Mouse (Mus musculus): ENCODE measurements around the gene Bhlhe40. TPM values are rescaled to one million over a fixed set of nuclear protein-coding genes. Genes with fewer than 3 reads are reported as not detected.
A peak's percentile ranks its signal among the peaks of the same experiment; 100 is the strongest.

The Bhlhe40 gene
- polyA plus RNA-seq, 1 experiment from 2014 or later: 22.4 TPM

- Histone ChIP-seq H3K4me3 (peak overlapping the region; percentile 14; the same call in 1 of the 2 replicates), H3K9ac (peak overlapping the region; percentile 27; the same call in 1 of the 2 replicates), H3K4me2 (peak overlapping the region; percentile 80), H3K36me3 (peaks cover 22% of the 10 kb centered on the region), H3K27me3 (replicated peaks) (no peaks in the 10 kb centered on the region), H3K9me3 (replicated peaks) (no peaks in the 10 kb centered on the region), H3K4me1 (replicated peaks) (peaks cover 40% of the 10 kb centered on the region), H3K27ac (ENCODE audit: poor library complexity, severe bottlenecking) (no peak overlapping the region)
- WGBS: 70% methylated on average over 8 of the region's 8 CpGs
- ATAC-seq (ENCODE audit: insufficient number of reproducible peaks, low FRiP score): no peak
These were observed 3.1 kb downstream of the Bhlhe40 start for GRCm38 (mm10) chr6:108663241-108664194.

- Histone ChIP-seq H3K27me3 (replicated peaks) (no peaks in the 10 kb centered on the region), H3K27ac (ENCODE audit: poor library complexity, severe bottlenecking) (no peak overlapping the region), H3K4me1 (replicated peaks) (peaks cover 45% of the 10 kb centered on the region), H3K9me3 (replicated peaks) (no peaks in the 10 kb centered on the region), H3K36me3 (peaks cover 22% of the 10 kb centered on the region), H3K4me2 (no peak overlapping the region), H3K4me3 (no peak overlapping the region), H3K9ac (no peak overlapping the region)
- no peak for ATAC-seq (ENCODE audit: insufficient number of reproducible peaks, low FRiP score)
- 83% methylated on average over 24 of the region's 24 CpGs for WGBS
These were observed 4.2 kb downstream of the Bhlhe40 start for GRCm38 (mm10) chr6:108664533-108665150.

DNA sequence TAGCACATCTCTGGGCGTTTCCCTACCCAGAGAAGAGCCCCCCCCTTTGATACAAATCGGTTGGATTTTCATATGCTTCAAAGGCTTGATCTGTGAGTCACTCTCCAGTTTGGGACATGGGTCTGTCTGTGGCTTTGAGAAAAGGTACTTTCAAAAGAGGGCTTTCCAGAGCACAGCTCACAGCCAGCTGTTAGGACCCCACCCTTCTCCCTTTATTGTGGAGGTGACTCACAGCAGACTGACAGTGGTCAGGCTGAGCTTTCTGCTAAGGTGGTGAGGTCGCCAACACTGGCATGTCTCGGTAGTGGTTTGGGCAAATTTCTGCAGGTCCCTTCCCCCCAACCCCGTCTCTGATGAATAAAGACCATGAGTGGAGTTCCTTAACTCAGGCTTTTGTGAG is 5.2 kb downstream of the Bhlhe40 start:
- no peak overlapping the region for H3K27ac ChIP-seq (ENCODE audit: poor library complexity, severe bottlenecking)
- no peak overlapping the region; the same call in 1 of the 2 replicates for H3K9ac ChIP-seq
- peaks cover 45% of the 10 kb centered on the region for H3K4me1 ChIP-seq (replicated peaks)
- peaks cover 22% of the 10 kb centered on the region for H3K36me3 ChIP-seq
- no peak overlapping the region for H3K4me3 ChIP-seq
- H3K9me3 ChIP-seq (replicated peaks): no peaks in the 10 kb centered on the region
- no peaks in the 10 kb centered on the region for H3K27me3 ChIP-seq (replicated peaks)
- no peak overlapping the region for H3K4me2 ChIP-seq
- 63% methylated on average over 5 of the region's 5 CpGs for WGBS
- no peak for ATAC-seq (ENCODE audit: insufficient number of reproducible peaks, low FRiP score)

- ATAC-seq (ENCODE audit: insufficient number of reproducible peaks, low FRiP score): no peak
- Histone ChIP-seq H3K36me3 (peaks cover 22% of the 10 kb centered on the region), H3K9ac (no peak overlapping the region), H3K4me3 (no peak overlapping the region), H3K4me2 (no peak overlapping the region), H3K9me3 (replicated peaks) (no peaks in the 10 kb centered on the region), H3K27me3 (replicated peaks) (no peaks in the 10 kb centered on the region), H3K27ac (ENCODE audit: poor library complexity, severe bottlenecking) (no peak overlapping the region), H3K4me1 (replicated peaks) (peaks cover 45% of the 10 kb centered on the region)
- 79% methylated on average over 12 of the region's 12 CpGs for WGBS
These were observed 6.4 kb downstream of the Bhlhe40 start for GRCm38 (mm10) chr6:108666648-108667488.

DNA sequence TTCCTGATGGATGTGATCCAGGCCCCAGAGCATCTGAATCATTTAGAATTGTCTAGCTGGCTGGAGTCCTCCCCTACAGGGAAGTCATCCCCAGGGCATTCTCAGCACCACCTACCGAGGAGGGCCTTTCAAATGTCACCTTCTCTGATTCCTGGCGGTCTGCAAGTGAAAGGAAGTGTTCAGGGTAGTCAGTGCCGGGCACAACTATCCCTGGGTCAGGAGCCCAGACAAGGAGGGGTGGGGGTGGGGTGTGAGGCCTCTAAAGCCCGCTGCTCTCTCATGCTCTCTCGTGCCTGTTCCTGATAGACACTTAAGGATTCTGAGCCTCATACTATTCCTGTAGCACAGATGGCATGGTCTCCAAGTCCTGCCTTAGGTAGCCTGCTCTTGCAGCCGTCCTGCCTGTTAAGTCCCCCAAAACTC is 7.2 kb downstream of the Bhlhe40 start:
- ATAC-seq (ENCODE audit: insufficient number of reproducible peaks, low FRiP score): no peak; the same call in 1 of the 2 replicates
- Histone ChIP-seq H3K27ac (ENCODE audit: poor library complexity, severe bottlenecking) (peak overlapping the region; percentile 87), H3K36me3 (peaks cover 22% of the 10 kb centered on the region), H3K4me2 (peak overlapping the region; percentile 63), H3K9me3 (replicated peaks) (no peaks in the 10 kb centered on the region), H3K27me3 (replicated peaks) (no peaks in the 10 kb centered on the region), H3K4me1 (replicated peaks) (peaks cover 41% of the 10 kb centered on the region), H3K9ac (peak overlapping the region; percentile 68), H3K4me3 (peak overlapping the region; percentile 25; the same call in 1 of the 2 replicates)
- 11% methylated on average over 6 of the region's 6 CpGs for WGBS

GRCm38 (mm10) chr6:108668321-108668786 is 7.9 kb downstream of the Bhlhe40 start:
- H3K4me2 ChIP-seq: peak overlapping the region; percentile 63
- peak; percentile 83 for ATAC-seq (ENCODE audit: insufficient number of reproducible peaks, low FRiP score)
- H3K9me3 ChIP-seq (replicated peaks): no peaks in the 10 kb centered on the region
- H3K36me3 ChIP-seq: peaks cover 22% of the 10 kb centered on the region
- WGBS: 1% methylated on average over 30 of the region's 30 CpGs
- peak overlapping the region; percentile 87 for H3K27ac ChIP-seq (ENCODE audit: poor library complexity, severe bottlenecking)
- H3K9ac ChIP-seq: peak overlapping the region; percentile 68
- peak overlapping the region; percentile 25 for H3K4me3 ChIP-seq
- H3K27me3 ChIP-seq (replicated peaks): no peaks in the 10 kb centered on the region
- peaks cover 34% of the 10 kb centered on the region for H3K4me1 ChIP-seq (replicated peaks)

DNA sequence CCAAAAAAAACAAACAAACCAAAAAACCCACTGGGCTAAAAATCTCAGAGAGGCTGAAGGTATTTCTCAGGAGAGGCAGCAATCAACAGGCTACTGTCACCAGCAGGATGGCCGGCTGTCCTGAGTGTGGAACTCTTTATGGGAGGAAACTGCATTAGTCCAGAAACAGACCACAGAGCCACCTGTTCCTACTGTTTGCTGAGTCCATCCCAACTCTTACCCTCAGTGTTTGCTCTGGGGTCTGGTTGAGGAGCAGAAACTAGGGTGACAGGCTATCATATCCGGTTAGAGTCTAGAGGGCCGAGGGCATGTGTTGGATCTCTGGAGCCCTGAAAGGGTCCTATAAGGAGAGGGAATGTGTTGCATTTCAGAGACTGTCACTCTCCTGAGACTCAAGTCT is 9.8 kb downstream of the Bhlhe40 start:
- no peaks in the 10 kb centered on the region for H3K9me3 ChIP-seq (replicated peaks)
- H3K4me3 ChIP-seq: no peak overlapping the region
- H3K4me2 ChIP-seq: no peak overlapping the region
- H3K36me3 ChIP-seq: peaks cover 11% of the 10 kb centered on the region
- peaks cover 22% of the 10 kb centered on the region for H3K4me1 ChIP-seq (replicated peaks)
- WGBS: 73% methylated on average over 3 of the region's 3 CpGs
- no peaks in the 10 kb centered on the region for H3K27me3 ChIP-seq (replicated peaks)
- no peak for ATAC-seq (ENCODE audit: insufficient number of reproducible peaks, low FRiP score)
- no peak overlapping the region for H3K27ac ChIP-seq (ENCODE audit: poor library complexity, severe bottlenecking)
- no peak overlapping the region for H3K9ac ChIP-seq

DNA sequence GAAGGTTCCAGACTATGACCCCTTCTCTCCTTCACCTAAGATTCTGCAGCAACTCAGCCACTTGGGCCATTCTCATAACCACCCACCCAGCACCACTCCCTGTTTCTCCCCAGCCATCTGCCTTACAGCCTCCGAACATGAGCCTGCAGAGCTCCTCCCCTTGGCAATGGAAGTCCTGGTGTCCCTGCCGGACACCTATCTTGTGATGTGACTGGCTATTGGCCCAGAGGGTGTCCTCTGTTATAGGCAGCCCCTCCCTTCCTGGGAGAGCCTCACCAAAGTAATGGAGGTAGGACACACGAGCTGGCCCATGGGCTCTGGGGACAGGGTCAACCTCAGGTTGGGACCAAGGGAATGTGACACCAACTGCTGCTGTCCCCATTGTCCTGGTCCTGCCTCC is 10.4 kb downstream of the Bhlhe40 start:
- H3K36me3 ChIP-seq: peaks cover 6% of the 10 kb centered on the region
- H3K27me3 ChIP-seq (replicated peaks): no peaks in the 10 kb centered on the region
- WGBS: 43% methylated on average over 3 of the region's 3 CpGs
- H3K4me3 ChIP-seq: no peak overlapping the region
- no peak overlapping the region for H3K9ac ChIP-seq
- H3K27ac ChIP-seq (ENCODE audit: poor library complexity, severe bottlenecking): no peak overlapping the region
- ATAC-seq (ENCODE audit: insufficient number of reproducible peaks, low FRiP score): no peak
- H3K9me3 ChIP-seq (replicated peaks): no peaks in the 10 kb centered on the region
- peaks cover 20% of the 10 kb centered on the region for H3K4me1 ChIP-seq (replicated peaks)
- no peak overlapping the region for H3K4me2 ChIP-seq

DNA sequence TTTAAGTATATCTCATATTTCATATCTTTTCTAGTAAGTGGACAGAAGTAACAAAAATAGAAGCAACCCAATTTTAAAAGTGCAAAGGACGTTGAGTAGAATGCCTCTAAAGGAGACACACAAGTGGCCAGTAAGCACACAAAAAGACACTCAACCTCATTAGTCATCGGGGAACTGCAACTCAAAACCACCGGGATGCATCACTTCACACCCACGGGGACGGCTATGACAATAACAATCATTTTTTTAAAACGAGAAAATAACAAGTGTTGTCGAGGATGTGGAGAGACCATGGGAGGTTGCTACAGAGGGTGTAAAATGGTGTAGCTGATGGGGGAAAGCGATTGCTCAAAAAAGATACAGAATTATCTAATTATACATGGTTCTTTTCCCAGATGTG is 11.7 kb downstream of the Bhlhe40 start:
- H3K4me3 ChIP-seq: no peak overlapping the region
- H3K9ac ChIP-seq: no peak overlapping the region
- no peaks in the 10 kb centered on the region; the same call in 1 of the 2 replicates for H3K36me3 ChIP-seq
- no peak for ATAC-seq (ENCODE audit: insufficient number of reproducible peaks, low FRiP score)
- peaks cover 17% of the 10 kb centered on the region for H3K4me1 ChIP-seq (replicated peaks)
- no peak overlapping the region for H3K4me2 ChIP-seq
- 68% methylated on average over 8 of the region's 8 CpGs for WGBS
- no peaks in the 10 kb centered on the region for H3K9me3 ChIP-seq (replicated peaks)
- H3K27me3 ChIP-seq (replicated peaks): no peaks in the 10 kb centered on the region
- H3K27ac ChIP-seq (ENCODE audit: poor library complexity, severe bottlenecking): no peak overlapping the region

- no peaks in the 10 kb centered on the region for H3K36me3 ChIP-seq
- 78% methylated on average over 2 of the region's 2 CpGs for WGBS
- H3K9me3 ChIP-seq (replicated peaks): no peaks in the 10 kb centered on the region
- no peak overlapping the region for H3K9ac ChIP-seq
- no peaks in the 10 kb centered on the region for H3K4me1 ChIP-seq (replicated peaks)
- no peak overlapping the region for H3K4me3 ChIP-seq
- H3K4me2 ChIP-seq: no peak overlapping the region
- no peak overlapping the region for H3K27ac ChIP-seq (ENCODE audit: poor library complexity, severe bottlenecking)
- no peaks in the 10 kb centered on the region for H3K27me3 ChIP-seq (replicated peaks)
- no peak for ATAC-seq (ENCODE audit: insufficient number of reproducible peaks, low FRiP score)
These were observed 13.8 kb downstream of the Bhlhe40 start for GRCm38 (mm10) chr6:108674221-108674620.

Measured in heart, embryonic 12.5 days (tissue).